In genomic region chr15:88151199-88151598, GRCm38 (mm10) we compare ENCODE assay signal across 14 mouse cellular contexts.
"Had no signal": no experiment of that assay in that cellular context is flagged by ENCODE, and none has a peak within 500 bp of the region (broad histone marks: within the 10 kb centered on the region; RNA-seq: fewer than 3 reads in every experiment).

No protein-coding gene starts in this region.

- H3K4me2 ChIP-seq: kidney, embryonic 15.5 days; limb, embryonic 12.5 days; liver, embryonic 13.5 days; lung, embryonic 15.5 days; midbrain, embryonic 12.5 days; neural tube, embryonic 13.5 days; stomach, embryonic 15.5 days had no signal

- H3K9ac ChIP-seq: kidney, embryonic 15.5 days; limb, embryonic 12.5 days; liver, embryonic 13.5 days; liver, postnatal 0 days; lung, embryonic 15.5 days; midbrain, embryonic 12.5 days; neural tube, embryonic 13.5 days; stomach, embryonic 15.5 days had no signal

- ATAC-seq: liver, postnatal 0 days; midbrain, embryonic 16.5 days had no signal

- H3K9me3 ChIP-seq: kidney, embryonic 15.5 days; limb, embryonic 12.5 days; lung, embryonic 15.5 days; midbrain, embryonic 12.5 days; stomach, embryonic 15.5 days had no signal

- H3K4me1 ChIP-seq: kidney, embryonic 15.5 days; limb, embryonic 12.5 days; liver, embryonic 13.5 days; lung, embryonic 15.5 days; neural tube, embryonic 13.5 days; stomach, embryonic 15.5 days had no signal

- DNase-seq: kidney, adult 2 months; kidney, postnatal 14 days; liver; liver, embryonic 13.5 days; liver, postnatal 0 days; retina, postnatal 1 day; thymus, postnatal 4 days had no signal

- H3K4me3 ChIP-seq: kidney, embryonic 15.5 days; limb, embryonic 12.5 days; liver, embryonic 13.5 days; lung, embryonic 15.5 days; midbrain, embryonic 12.5 days; neural tube, embryonic 13.5 days; stomach, embryonic 15.5 days had no signal

- H3K27ac ChIP-seq: kidney, embryonic 15.5 days; limb, embryonic 12.5 days; liver, embryonic 13.5 days; lung, embryonic 15.5 days; midbrain, embryonic 12.5 days; neural tube, embryonic 13.5 days; stomach, embryonic 15.5 days had no signal

- H3K36me3 ChIP-seq: kidney, embryonic 15.5 days; limb, embryonic 12.5 days; liver, embryonic 13.5 days; lung, embryonic 15.5 days; midbrain, embryonic 12.5 days; neural tube, embryonic 13.5 days; stomach, embryonic 15.5 days had no signal

- H3K27me3 ChIP-seq: limb, embryonic 12.5 days; liver, embryonic 13.5 days; lung, embryonic 15.5 days; midbrain, embryonic 12.5 days; neural tube, embryonic 13.5 days; stomach, embryonic 15.5 days had no signal
